Mouse (Mus musculus) adrenal gland, postnatal 25 days (tissue): Measurements from ENCODE around the gene Gm10842. TPM values are rescaled to one million over a fixed set of nuclear protein-coding genes. Genes with fewer than 3 reads are reported as not detected.
A peak's percentile ranks its signal among the peaks of the same experiment; 100 is the strongest.

ENCODE experiments used
- DNase-seq: peaks from one replicate; pipeline ENCODE4 v3.0.0; 2021; ENCODE audit warnings: mixed read lengths
- total RNA-seq: library from RNA; stranded (reverse); gene quantifications from 2 replicates; pipeline ENCODE4 v1.2.3, GENCODE M21; 2021

Gm10842 gene
- total RNA-seq, 1 experiment from 2014 or later: not detected

- DNase-seq: peak; percentile 64
These were observed 6.6 kb downstream of the Gm10842 start for GRCm38 (mm10) chr11:105153068-105153833.

- no peak for DNase-seq
These were observed 9.2 kb downstream of the Gm10842 start for GRCm38 (mm10) chr11:105155915-105156314.

GRCm38 (mm10) chr11:105156748-105157267, 10.1 kb downstream of the Gm10842 start:
- no peak for DNase-seq

DNA sequence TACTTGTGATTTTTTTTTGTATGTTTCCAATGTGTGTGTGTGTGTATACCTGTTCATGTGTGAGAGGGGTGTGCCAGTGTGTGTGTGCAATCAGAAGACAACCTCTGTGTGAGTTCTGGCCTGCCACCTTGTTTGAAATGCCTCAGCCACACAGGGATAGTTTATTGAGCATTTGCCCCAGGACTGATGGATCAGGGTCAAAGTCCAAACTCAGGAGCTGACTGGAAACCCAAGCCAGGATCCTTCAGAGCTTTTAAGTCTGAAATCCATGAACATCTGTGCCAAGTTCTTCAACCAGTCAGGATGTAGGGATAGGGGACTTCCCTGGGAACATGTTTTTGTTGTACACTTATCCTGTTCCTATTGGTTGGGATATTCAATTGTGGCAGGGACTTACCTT, 11.4 kb downstream of the Gm10842 start:
- no peak for DNase-seq

- no peak for DNase-seq
These were observed 13.1 kb downstream of the Gm10842 start for GRCm38 (mm10) chr11:105159673-105160360.

GRCm38 (mm10) chr11:105161411-105161810, 14.7 kb downstream of the Gm10842 start:
- DNase-seq: no peak

GRCm38 (mm10) chr11:105164516-105165510, 18.1 kb downstream of the Gm10842 start:
- DNase-seq: no peak

- DNase-seq: no peak
These were observed 20.1 kb downstream of the Gm10842 start for GRCm38 (mm10) chr11:105166780-105167179.

DNA sequence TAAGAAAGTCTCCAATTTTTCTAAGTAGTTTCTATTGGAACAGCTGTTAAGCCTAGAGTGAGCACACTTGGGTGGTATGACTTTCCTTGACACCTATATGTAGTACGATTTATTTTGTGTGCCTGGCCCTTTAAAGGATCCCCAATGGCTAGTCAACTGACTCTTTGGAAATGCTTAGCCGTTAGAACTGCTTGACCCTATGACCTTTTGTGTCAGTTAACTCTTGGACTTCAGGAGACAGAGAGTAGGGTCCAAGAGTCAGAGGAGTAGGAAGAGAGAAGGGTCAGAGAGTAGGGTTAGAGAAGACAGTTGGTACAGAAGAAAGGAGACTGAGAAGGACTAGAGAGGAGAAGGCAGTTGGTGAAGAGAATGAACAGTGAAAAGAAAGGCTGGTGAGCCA, 31.8 kb downstream of the Gm10842 start, which contains the start of gene Tlk2:
Gene Tlk2 (plus strand): TSS at position 292 of the 400 bp plus-strand sequence.
- DNase-seq: no peak

- no peak for DNase-seq
These were observed 32.8 kb downstream of the Gm10842 start for GRCm38 (mm10) chr11:105179523-105179922.

- DNase-seq: peak; percentile 30
These were observed 33.9 kb downstream of the Gm10842 start for GRCm38 (mm10) chr11:105180471-105181091.

DNA sequence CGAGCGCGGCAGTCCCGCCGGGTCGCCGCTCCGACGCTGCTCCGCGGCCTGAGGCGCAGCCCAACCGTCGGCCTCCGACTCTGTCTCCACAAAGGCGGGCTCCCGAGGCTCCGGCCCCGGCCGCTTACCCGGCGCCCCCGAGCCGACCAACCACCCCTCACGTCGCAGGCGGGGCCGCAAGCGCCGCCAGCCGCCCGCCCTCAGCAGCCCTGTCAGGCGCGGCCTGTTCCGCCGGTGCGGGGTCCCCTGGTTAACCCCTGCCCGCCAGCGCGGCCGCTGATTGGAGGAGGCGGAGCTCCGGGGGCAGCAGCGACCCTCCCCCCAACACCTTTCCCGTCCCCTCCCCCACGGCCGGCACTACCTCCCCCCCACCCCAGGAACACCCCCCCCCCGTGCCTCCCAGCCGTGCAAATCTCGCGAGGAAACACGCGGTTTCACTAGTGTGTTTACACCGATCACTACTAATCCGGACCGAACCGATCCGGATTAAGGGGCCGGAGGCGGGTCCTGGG, 34.5 kb downstream of the Gm10842 start:
- DNase-seq: peak; percentile 94

GRCm38 (mm10) chr11:105181689-105182460, 35.2 kb downstream of the Gm10842 start:
- DNase-seq: peak; percentile 45

DNA sequence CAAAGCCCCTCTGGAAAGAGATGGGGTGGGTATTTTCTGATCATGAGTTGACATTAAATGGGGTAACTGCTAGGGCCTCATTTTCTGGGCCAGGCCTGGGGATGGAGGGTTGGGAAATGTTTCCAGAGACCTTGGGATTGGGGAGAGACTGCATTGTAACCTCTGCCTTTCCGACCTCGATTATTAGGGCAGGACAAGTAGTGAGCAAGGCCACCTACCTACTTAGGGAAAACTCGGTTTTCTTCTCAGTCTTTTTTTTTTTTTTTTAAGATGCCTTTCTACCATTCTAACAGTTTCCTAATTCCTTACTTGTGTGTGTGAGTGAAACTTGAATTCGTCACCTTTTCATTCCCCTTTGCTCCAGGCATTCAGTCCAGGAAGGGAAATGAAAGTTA, 35.8 kb downstream of the Gm10842 start:
- no peak for DNase-seq

DNA sequence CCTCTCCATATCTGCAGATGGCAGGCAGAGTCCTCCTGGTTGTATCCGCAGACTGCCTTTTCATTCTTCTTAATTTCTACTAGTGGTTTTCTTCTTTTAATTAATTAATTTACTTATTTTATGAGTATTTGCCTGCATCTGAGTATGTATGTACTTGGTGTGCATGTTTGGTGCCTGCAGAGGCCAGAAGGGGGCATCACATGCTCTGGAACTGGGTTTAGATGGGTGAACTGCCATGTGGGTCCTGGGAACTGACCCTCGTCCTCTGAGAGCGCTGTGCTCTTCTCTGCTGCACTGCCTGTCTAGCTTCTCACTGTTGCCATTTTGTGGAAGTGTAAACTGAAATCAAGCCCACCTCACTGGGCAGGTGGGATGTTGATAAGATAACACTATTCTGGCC, 38.0 kb downstream of the Gm10842 start:
- DNase-seq: no peak

GRCm38 (mm10) chr11:105192186-105192585, 45.5 kb downstream of the Gm10842 start:
- DNase-seq: no peak
